Mouse (Mus musculus): ENCODE measurements around the gene Nos1ap.

DNA sequence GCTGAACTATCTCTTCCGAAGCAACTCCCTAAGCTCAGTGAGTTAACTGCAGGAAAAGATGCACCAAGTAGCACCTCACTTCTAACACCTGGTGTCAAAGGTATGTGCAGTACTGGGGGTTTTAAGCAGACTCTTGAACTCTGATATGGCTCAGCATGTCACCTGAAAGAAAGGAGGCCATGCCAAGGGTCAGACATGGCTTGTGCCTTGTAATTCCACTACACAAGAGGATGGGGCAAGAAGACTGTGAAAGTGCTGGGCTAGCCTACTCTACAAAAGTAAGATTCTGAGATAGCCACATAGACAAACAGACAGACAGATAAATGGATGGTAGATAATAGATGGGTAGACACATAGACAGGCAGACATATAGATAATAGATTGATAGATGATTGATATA, 87.7 kb downstream of the Nos1ap start:
- TF ChIP-seq CTCF (IDR thresholded peaks at IDR 0.05; ENCODE audit: extremely low read depth, insufficient read depth, low read length) (no peak), POLR2A (IDR thresholded peaks at IDR 0.05; ENCODE audit: extremely low read depth, insufficient read depth, low read length) (no peak)
